Mouse (Mus musculus): Measurements from ENCODE around the gene Tbc1d1. TPM values are rescaled to one million over a fixed set of nuclear protein-coding genes. Genes with fewer than 3 reads are reported as not detected.

Tbc1d1 gene
- polyA plus RNA-seq, 1 experiment = 41.8 TPM

- H3K4me2 ChIP-seq (ENCODE audit: low read depth) = peak overlapping the region; percentile 63
- no peak overlapping the region for H3ac ChIP-seq (ENCODE audit: control insufficient read depth, insufficient read length)
- H3K36me3 ChIP-seq (ENCODE audit: control insufficient read depth, insufficient read depth) = no peaks in the 10 kb centered on the region
- peaks cover 36% of the 10 kb centered on the region for H3K79me2 ChIP-seq (ENCODE audit: control insufficient read depth, insufficient read depth)
- TF ChIP-seq SRF (IDR thresholded peaks at IDR 0.05; ENCODE audit: control insufficient read depth, insufficient read length, low read depth) = no peak
- no peak for TF ChIP-seq POLR2AphosphoS2 (IDR thresholded peaks at IDR 0.05; ENCODE audit: insufficient read length, low read depth)
- no peak for TF ChIP-seq MYOD1 (IDR thresholded peaks at IDR 0.05; ENCODE audit: control insufficient read depth in 1 of 3, insufficient read length in 2 of 3, low read depth in 2 of 3)
- TF ChIP-seq MAX (IDR thresholded peaks at IDR 0.05; ENCODE audit: low read depth) = no peak
- TF ChIP-seq TCF3 (IDR thresholded peaks at IDR 0.05; ENCODE audit: insufficient read length, low read depth) = no peak
- no peak for TF ChIP-seq CEBPB (IDR thresholded peaks at IDR 0.05; ENCODE audit: insufficient read depth, poor library complexity, severe bottlenecking)
- no peak for TF ChIP-seq E2F4 (IDR thresholded peaks at IDR 0.05; ENCODE audit: insufficient read depth)
- no peak for TF ChIP-seq TCF12 (IDR thresholded peaks at IDR 0.05; ENCODE audit: insufficient read depth, poor library complexity, severe bottlenecking)
- TF ChIP-seq USF1 (IDR thresholded peaks at IDR 0.05; ENCODE audit: low read depth) = no peak
- TF ChIP-seq POLR2A (IDR thresholded peaks at IDR 0.05; ENCODE audit: insufficient read length, low read depth) = no peak
- TF ChIP-seq REST (IDR thresholded peaks at IDR 0.05; ENCODE audit: insufficient read depth, insufficient read length) = no peak
- TF ChIP-seq MYOG (IDR thresholded peaks at IDR 0.05; ENCODE audit: control insufficient read depth in 1 of 3, insufficient read depth in 1 of 3, insufficient read length in 2 of 3, low read depth in 2 of 3) = no peak
- H3K27me3 ChIP-seq (ENCODE audit: control insufficient read depth, insufficient read depth, insufficient read length) = no peaks in the 10 kb centered on the region
- H3K4me3 ChIP-seq = peak overlapping the region; percentile 62
These were observed 73.3 kb downstream of the Tbc1d1 start for GRCm38 (mm10) chr5:64229336-64229866.

DNA sequence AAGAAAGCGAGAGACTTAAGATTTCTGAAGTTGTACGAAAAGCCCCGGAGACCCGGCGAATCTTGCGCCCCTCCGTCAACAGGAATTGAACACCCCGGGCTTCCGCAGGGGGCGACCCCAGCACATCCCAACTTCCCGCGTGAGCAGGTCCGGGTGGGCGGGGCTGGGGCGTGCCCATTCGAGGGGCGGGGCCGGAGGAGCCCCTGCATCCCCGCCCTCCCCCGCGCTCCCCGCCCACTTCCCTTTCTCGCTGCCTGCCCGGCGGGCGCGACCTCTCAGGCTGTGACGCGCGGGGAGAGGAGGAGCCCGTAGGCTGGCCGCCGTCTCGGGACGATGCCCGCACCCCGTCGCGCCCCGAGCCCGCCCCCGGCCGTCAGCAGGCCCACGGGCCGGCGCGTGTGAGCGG, 74.0 kb downstream of the Tbc1d1 start:
- TF ChIP-seq POLR2A (IDR thresholded peaks at IDR 0.05; ENCODE audit: insufficient read length, low read depth) (peak; percentile 57), TCF3 (IDR thresholded peaks at IDR 0.05; ENCODE audit: insufficient read length, low read depth) (no peak), SRF (IDR thresholded peaks at IDR 0.05; ENCODE audit: control insufficient read depth, insufficient read length, low read depth) (no peak)
- peak overlapping the region; percentile 62 for H3K4me3 ChIP-seq

DNA sequence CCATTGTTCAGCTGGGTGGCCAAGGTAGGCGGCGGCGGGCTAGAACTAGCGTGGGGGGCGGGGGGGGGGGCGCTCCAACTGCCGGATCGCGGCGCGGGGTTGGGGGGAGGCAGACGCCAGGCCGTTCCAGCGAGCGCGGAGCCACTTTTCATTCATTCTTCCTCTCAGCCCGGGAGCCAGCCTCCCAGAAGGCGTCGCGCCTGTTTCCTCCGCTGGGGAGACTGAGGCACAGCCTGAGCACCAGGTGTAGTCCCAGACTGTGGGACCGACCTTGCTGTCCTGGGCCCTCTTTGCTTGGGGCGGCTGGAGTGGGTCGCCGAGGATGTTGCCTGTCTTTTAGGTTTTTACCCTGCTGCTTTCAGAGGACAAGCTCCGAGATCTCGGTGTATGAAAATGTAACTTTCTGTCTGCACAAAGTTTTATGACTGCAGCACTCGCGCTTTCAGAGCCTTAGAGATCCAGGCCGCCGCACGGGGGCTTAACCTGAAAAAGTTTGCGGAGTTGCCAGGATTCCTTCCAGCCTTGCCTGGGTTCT, 74.5 kb downstream of the Tbc1d1 start:
- Histone ChIP-seq H3K27me3 (ENCODE audit: control insufficient read depth, insufficient read depth, insufficient read length) (no peaks in the 10 kb centered on the region), H3K36me3 (ENCODE audit: control insufficient read depth, insufficient read depth) (no peaks in the 10 kb centered on the region), H3K4me2 (ENCODE audit: low read depth) (peak overlapping the region; percentile 74), H3K79me2 (ENCODE audit: control insufficient read depth, insufficient read depth) (peaks cover 45% of the 10 kb centered on the region), H3ac (ENCODE audit: control insufficient read depth, insufficient read length) (peak overlapping the region; percentile 22), H3K4me3 (peak overlapping the region; percentile 62)
- TF ChIP-seq TCF12 (IDR thresholded peaks at IDR 0.05; ENCODE audit: insufficient read depth, poor library complexity, severe bottlenecking) (no peak), E2F4 (IDR thresholded peaks at IDR 0.05; ENCODE audit: insufficient read depth) (no peak), POLR2AphosphoS2 (IDR thresholded peaks at IDR 0.05; ENCODE audit: insufficient read length, low read depth) (no peak), USF1 (IDR thresholded peaks at IDR 0.05; ENCODE audit: low read depth) (no peak), MAX (IDR thresholded peaks at IDR 0.05; ENCODE audit: low read depth) (no peak), CEBPB (IDR thresholded peaks at IDR 0.05; ENCODE audit: insufficient read depth, poor library complexity, severe bottlenecking) (no peak), SRF (IDR thresholded peaks at IDR 0.05; ENCODE audit: control insufficient read depth, insufficient read length, low read depth) (no peak), MYOG (IDR thresholded peaks at IDR 0.05; ENCODE audit: control insufficient read depth in 1 of 3, insufficient read depth in 1 of 3, insufficient read length in 2 of 3, low read depth in 2 of 3) (no peak), REST (IDR thresholded peaks at IDR 0.05; ENCODE audit: insufficient read depth, insufficient read length) (no peak), MYOD1 (IDR thresholded peaks at IDR 0.05; ENCODE audit: control insufficient read depth in 1 of 3, insufficient read length in 2 of 3, low read depth in 2 of 3) (no peak), TCF3 (IDR thresholded peaks at IDR 0.05; ENCODE audit: insufficient read length, low read depth) (no peak), POLR2A (IDR thresholded peaks at IDR 0.05; ENCODE audit: insufficient read length, low read depth) (no peak)

More for the DNA sequence above, 74.0 kb downstream of the Tbc1d1 start:
- Histone ChIP-seq H3K79me2 (ENCODE audit: control insufficient read depth, insufficient read depth) (peaks cover 40% of the 10 kb centered on the region), H3ac (ENCODE audit: control insufficient read depth, insufficient read length) (peak overlapping the region; percentile 22), H3K27me3 (ENCODE audit: control insufficient read depth, insufficient read depth, insufficient read length) (no peaks in the 10 kb centered on the region), H3K36me3 (ENCODE audit: control insufficient read depth, insufficient read depth) (no peaks in the 10 kb centered on the region), H3K4me2 (ENCODE audit: low read depth) (peak overlapping the region; percentile 63)

DNA sequence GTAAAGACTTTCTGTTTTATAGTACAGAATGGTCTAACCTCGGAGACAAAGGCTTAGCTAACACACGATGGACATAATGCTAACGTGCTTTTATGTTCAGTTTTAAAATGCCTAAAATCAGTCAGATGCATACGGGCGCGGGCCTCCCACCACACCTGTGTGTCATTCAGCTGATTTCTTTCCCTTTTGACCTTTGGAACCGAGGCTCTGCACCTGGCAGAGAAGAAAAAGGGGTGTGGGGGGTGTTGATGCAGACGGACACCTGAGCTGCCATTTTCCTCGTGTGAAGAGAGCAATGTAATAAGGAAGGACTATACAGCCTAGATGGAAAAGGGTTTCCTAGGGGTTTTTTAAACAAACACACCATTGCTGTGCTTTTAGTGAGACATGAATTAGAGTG, 76.8 kb downstream of the Tbc1d1 start:
- H3ac ChIP-seq (ENCODE audit: control insufficient read depth, insufficient read length) = no peak overlapping the region
- H3K27me3 ChIP-seq (ENCODE audit: control insufficient read depth, insufficient read depth, insufficient read length) = no peaks in the 10 kb centered on the region
- H3K79me2 ChIP-seq (ENCODE audit: control insufficient read depth, insufficient read depth) = peaks cover 66% of the 10 kb centered on the region
- TF ChIP-seq REST (IDR thresholded peaks at IDR 0.05; ENCODE audit: insufficient read depth, insufficient read length) (no peak), SRF (IDR thresholded peaks at IDR 0.05; ENCODE audit: control insufficient read depth, insufficient read length, low read depth) (no peak), MAX (IDR thresholded peaks at IDR 0.05; ENCODE audit: low read depth) (no peak), TCF12 (IDR thresholded peaks at IDR 0.05; ENCODE audit: insufficient read depth, poor library complexity, severe bottlenecking) (no peak), TCF3 (IDR thresholded peaks at IDR 0.05; ENCODE audit: insufficient read length, low read depth) (no peak), USF1 (IDR thresholded peaks at IDR 0.05; ENCODE audit: low read depth) (no peak), MYOG (IDR thresholded peaks at IDR 0.05; ENCODE audit: control insufficient read depth in 1 of 3, insufficient read depth in 1 of 3, insufficient read length in 2 of 3, low read depth in 2 of 3) (no peak), POLR2A (IDR thresholded peaks at IDR 0.05; ENCODE audit: insufficient read length, low read depth) (no peak), CEBPB (IDR thresholded peaks at IDR 0.05; ENCODE audit: insufficient read depth, poor library complexity, severe bottlenecking) (no peak), E2F4 (IDR thresholded peaks at IDR 0.05; ENCODE audit: insufficient read depth) (no peak), POLR2AphosphoS2 (IDR thresholded peaks at IDR 0.05; ENCODE audit: insufficient read length, low read depth) (no peak), MYOD1 (IDR thresholded peaks at IDR 0.05; ENCODE audit: control insufficient read depth in 1 of 3, insufficient read length in 2 of 3, low read depth in 2 of 3) (no peak)
- no peaks in the 10 kb centered on the region for H3K36me3 ChIP-seq (ENCODE audit: control insufficient read depth, insufficient read depth)
- no peak overlapping the region for H3K4me2 ChIP-seq (ENCODE audit: low read depth)
- H3K4me3 ChIP-seq = no peak overlapping the region

All from myocyte (in vitro differentiated cells).